Mouse (Mus musculus): ENCODE measurements around the gene Cped1. TPM values are rescaled to one million over a fixed set of nuclear protein-coding genes. Genes with fewer than 3 reads are reported as not detected.

Gene Cped1
- total and polyA plus RNA-seq, 3 experiments = 6.9 to 23.3 (median 23.0) TPM

DNA sequence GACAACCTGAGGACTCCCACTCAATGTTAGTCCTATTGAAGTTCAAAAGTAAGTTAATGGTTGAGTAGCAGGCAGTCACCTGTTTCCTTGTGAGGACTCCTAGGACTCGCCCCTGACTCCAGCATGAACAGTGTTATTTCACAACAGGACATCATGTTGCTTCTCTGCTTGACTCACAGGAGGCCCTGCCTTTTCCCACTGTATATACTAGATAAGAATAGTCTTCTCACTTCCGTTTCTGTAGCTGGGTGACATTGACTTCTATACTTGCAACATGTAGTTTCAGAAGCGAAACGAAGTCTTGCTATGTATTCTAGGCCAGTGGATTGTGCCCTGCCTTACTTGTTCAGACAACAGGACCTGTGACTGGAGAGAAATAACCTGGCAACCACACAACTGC is 236.4 kb downstream of the Cped1 start:
- Histone ChIP-seq H3K4me3 (no peak overlapping the region), H3K27me3 (ENCODE audit: control insufficient read depth, insufficient read depth, low read length) (no peaks in the 10 kb centered on the region), H3K4me1 (ENCODE audit: control insufficient read depth, insufficient read depth, low read length) (no peaks in the 10 kb centered on the region), H3K9ac (ENCODE audit: low read depth, low read length) (no peak overlapping the region), H3K79me2 (replicated peaks; ENCODE audit: control insufficient read depth, insufficient read depth, low read length) (no peaks in the 10 kb centered on the region), H3K27ac (no peak overlapping the region), H3K36me3 (ENCODE audit: control insufficient read depth, insufficient read depth, low read length) (peaks cover 2% of the 10 kb centered on the region)
- DNase-seq = no peak
- no peak for TF ChIP-seq POLR2A (IDR thresholded peaks at IDR 0.05; ENCODE audit: insufficient read depth, low read depth, low read length)
- TF ChIP-seq EP300 (IDR thresholded peaks at IDR 0.05; ENCODE audit: insufficient read depth, low read depth, low read length) = no peak
- TF ChIP-seq CTCF (IDR thresholded peaks at IDR 0.05) = no peak
- intact Hi-C loops (cut with DNase I) = no loop called here
- 60% methylated on average over 4 of the region's 4 CpGs for WGBS

DNA sequence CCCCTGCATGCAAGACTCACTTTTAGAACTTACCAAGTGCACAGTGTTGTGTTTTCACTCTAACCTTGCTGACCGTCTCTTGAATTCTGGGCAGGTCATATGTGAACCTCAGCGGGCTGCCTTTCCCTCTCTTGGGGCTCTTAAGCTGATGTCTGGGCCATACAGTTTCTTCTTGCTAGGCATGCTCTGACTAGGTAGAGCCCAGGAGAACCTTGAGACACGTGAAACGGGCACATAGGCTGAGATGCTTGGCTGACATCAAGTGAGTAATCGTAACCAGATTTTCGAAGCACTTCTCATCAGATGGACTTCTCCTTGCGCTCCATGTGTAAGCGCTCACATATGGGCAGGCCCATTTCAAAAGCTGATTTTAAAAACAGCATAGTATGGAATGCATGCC is 237.2 kb downstream of the Cped1 start:
- 96% methylated on average over 8 of the region's 8 CpGs for WGBS
- no peak for DNase-seq

DNA sequence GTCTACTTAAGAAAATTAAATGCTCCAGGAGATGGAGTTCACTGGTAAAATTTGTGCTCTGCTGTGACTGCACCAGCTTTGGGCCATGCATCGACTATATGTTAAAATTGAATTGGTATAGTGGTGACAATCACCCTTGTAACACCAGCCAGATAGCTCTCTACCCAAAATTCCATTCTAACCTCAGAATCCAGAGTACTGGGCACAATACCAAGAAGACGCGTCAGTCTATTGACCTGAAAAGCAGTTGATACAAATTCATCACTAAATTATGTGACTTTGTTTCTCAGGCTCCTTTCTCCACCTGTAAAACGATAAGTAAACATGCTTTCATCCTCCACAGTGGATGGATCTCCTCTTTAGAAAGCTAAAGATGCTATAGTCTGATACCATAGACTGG is 238.6 kb downstream of the Cped1 start:
- WGBS = 93% methylated on average over 4 of the region's 4 CpGs
- intact Hi-C loops (cut with DNase I) = no loop called here
- no peaks in the 10 kb centered on the region for H3K27me3 ChIP-seq (ENCODE audit: control insufficient read depth, insufficient read depth, low read length)
- DNase-seq = no peak
- TF ChIP-seq POLR2A (IDR thresholded peaks at IDR 0.05; ENCODE audit: insufficient read depth, low read depth, low read length) = no peak
- no peak for TF ChIP-seq EP300 (IDR thresholded peaks at IDR 0.05; ENCODE audit: insufficient read depth, low read depth, low read length)
- no peak for TF ChIP-seq CTCF (IDR thresholded peaks at IDR 0.05)
- H3K9ac ChIP-seq (ENCODE audit: low read depth, low read length) = no peak overlapping the region
- peaks cover 2% of the 10 kb centered on the region for H3K36me3 ChIP-seq (ENCODE audit: control insufficient read depth, insufficient read depth, low read length)
- no peak overlapping the region for H3K4me3 ChIP-seq
- H3K79me2 ChIP-seq (replicated peaks; ENCODE audit: control insufficient read depth, insufficient read depth, low read length) = no peaks in the 10 kb centered on the region
- no peaks in the 10 kb centered on the region for H3K4me1 ChIP-seq (ENCODE audit: control insufficient read depth, insufficient read depth, low read length)
- no peak overlapping the region for H3K27ac ChIP-seq

More for the DNA sequence above, 237.2 kb downstream of the Cped1 start:
- Histone ChIP-seq H3K4me1 (ENCODE audit: control insufficient read depth, insufficient read depth, low read length) (no peaks in the 10 kb centered on the region), H3K27ac (no peak overlapping the region), H3K9ac (ENCODE audit: low read depth, low read length) (no peak overlapping the region), H3K79me2 (replicated peaks; ENCODE audit: control insufficient read depth, insufficient read depth, low read length) (no peaks in the 10 kb centered on the region), H3K27me3 (ENCODE audit: control insufficient read depth, insufficient read depth, low read length) (no peaks in the 10 kb centered on the region), H3K36me3 (ENCODE audit: control insufficient read depth, insufficient read depth, low read length) (peaks cover 2% of the 10 kb centered on the region), H3K4me3 (no peak overlapping the region)
- intact Hi-C loops (cut with DNase I) = no loop called here
- no peak for TF ChIP-seq EP300 (IDR thresholded peaks at IDR 0.05; ENCODE audit: insufficient read depth, low read depth, low read length)
- no peak for TF ChIP-seq POLR2A (IDR thresholded peaks at IDR 0.05; ENCODE audit: insufficient read depth, low read depth, low read length)
- TF ChIP-seq CTCF (IDR thresholded peaks at IDR 0.05) = no peak

DNA sequence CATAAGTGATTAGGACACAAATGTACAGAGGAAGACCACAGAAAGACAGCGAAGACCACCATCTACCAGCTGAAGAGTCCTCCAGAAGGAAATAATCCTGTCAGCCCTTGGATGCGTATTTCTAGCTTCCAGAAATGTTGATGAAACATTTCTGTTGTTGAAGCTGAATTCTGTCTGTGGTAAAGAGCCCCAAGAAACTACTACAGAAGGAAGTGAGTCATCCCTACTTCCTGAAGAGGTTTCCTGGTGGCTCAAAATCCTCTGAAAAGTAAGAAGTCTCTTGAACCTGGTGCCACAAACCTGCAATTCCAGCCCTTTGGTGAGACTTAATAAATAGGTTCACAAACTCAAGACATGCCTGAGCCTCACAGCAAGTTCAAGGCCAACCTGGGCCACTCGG is 245.5 kb downstream of the Cped1 start:
- no peak for TF ChIP-seq CTCF (IDR thresholded peaks at IDR 0.05)
- TF ChIP-seq EP300 (IDR thresholded peaks at IDR 0.05; ENCODE audit: insufficient read depth, low read depth, low read length) = no peak
- TF ChIP-seq POLR2A (IDR thresholded peaks at IDR 0.05; ENCODE audit: insufficient read depth, low read depth, low read length) = no peak
- no peaks in the 10 kb centered on the region for H3K4me1 ChIP-seq (ENCODE audit: control insufficient read depth, insufficient read depth, low read length)
- no peak overlapping the region for H3K27ac ChIP-seq
- peaks cover 3% of the 10 kb centered on the region; the same call in 1 of the 2 replicates for H3K36me3 ChIP-seq (ENCODE audit: control insufficient read depth, insufficient read depth, low read length)
- whole genome bisulfite sequencing = 75% methylated on average over 3 of the region's 3 CpGs
- H3K9ac ChIP-seq (ENCODE audit: low read depth, low read length) = no peak overlapping the region
- no peak for DNase-seq
- intact Hi-C loops (cut with DNase I) = no loop called here
- H3K79me2 ChIP-seq (replicated peaks; ENCODE audit: control insufficient read depth, insufficient read depth, low read length) = no peaks in the 10 kb centered on the region
- H3K27me3 ChIP-seq (ENCODE audit: control insufficient read depth, insufficient read depth, low read length) = no peaks in the 10 kb centered on the region
- no peak overlapping the region for H3K4me3 ChIP-seq

DNA sequence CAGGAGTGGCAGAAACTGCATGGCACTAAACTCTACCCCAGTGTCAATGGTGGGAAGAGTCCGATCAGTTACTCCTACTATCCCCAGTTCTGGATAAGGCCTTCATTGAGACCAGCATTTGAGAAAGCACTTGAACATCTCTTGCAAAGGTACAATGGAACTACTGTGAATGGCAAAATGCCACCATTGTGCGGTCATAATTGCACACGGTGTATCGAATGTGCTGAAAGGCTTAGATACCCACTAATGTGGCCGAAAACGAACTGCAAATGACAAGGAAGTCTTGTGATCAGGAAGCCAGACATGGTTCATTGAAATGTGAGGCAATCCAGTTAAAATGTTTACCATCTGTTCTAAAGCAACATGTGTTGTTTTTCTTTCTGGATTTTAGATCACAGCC is 247.8 kb downstream of the Cped1 start:
- intact Hi-C loops (cut with DNase I) = no loop called here

DNA sequence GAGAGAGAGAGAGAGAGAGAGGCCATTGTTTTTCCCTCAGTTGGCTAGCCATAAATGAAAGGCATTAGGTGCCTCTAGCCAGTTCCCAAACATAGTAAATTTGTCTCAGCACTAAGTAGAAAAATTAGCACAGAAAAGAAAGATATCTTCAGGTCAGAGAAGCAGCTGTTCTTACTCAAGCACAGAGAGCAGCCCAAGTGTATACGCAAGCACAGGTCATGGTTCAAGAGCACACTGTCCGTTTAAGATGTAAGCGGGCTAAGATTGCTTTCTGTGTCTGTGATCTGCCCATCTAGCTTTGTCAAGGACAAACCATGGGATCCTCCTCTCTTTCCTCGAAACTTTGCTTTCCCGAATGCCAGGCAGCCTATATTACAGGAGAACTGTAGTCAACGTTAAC is 249.4 kb downstream of the Cped1 start:
- WGBS = 86% methylated on average over 6 of the region's 6 CpGs

More for the DNA sequence above, 247.8 kb downstream of the Cped1 start:
- DNase-seq = no peak
- TF ChIP-seq EP300 (IDR thresholded peaks at IDR 0.05; ENCODE audit: insufficient read depth, low read depth, low read length) (no peak), POLR2A (IDR thresholded peaks at IDR 0.05; ENCODE audit: insufficient read depth, low read depth, low read length) (no peak), CTCF (IDR thresholded peaks at IDR 0.05) (no peak)
- H3K9ac ChIP-seq (ENCODE audit: low read depth, low read length) = no peak overlapping the region
- no peak overlapping the region for H3K4me3 ChIP-seq
- no peaks in the 10 kb centered on the region for H3K27me3 ChIP-seq (ENCODE audit: control insufficient read depth, insufficient read depth, low read length)
- 45% methylated on average over 6 of the region's 6 CpGs for WGBS
- no peaks in the 10 kb centered on the region for H3K4me1 ChIP-seq (ENCODE audit: control insufficient read depth, insufficient read depth, low read length)
- H3K36me3 ChIP-seq (ENCODE audit: control insufficient read depth, insufficient read depth, low read length) = peaks cover 3% of the 10 kb centered on the region; the same call in 1 of the 2 replicates
- no peaks in the 10 kb centered on the region for H3K79me2 ChIP-seq (replicated peaks; ENCODE audit: control insufficient read depth, insufficient read depth, low read length)
- no peak overlapping the region for H3K27ac ChIP-seq

More for the DNA sequence above, 249.4 kb downstream of the Cped1 start:
- H3K27ac ChIP-seq = no peak overlapping the region
- TF ChIP-seq POLR2A (IDR thresholded peaks at IDR 0.05; ENCODE audit: insufficient read depth, low read depth, low read length) (no peak), CTCF (IDR thresholded peaks at IDR 0.05) (no peak), EP300 (IDR thresholded peaks at IDR 0.05; ENCODE audit: insufficient read depth, low read depth, low read length) (no peak)
- no peaks in the 10 kb centered on the region for H3K79me2 ChIP-seq (replicated peaks; ENCODE audit: control insufficient read depth, insufficient read depth, low read length)
- H3K4me3 ChIP-seq = no peak overlapping the region
- H3K4me1 ChIP-seq (ENCODE audit: control insufficient read depth, insufficient read depth, low read length) = no peaks in the 10 kb centered on the region
- DNase-seq = no peak
- no peaks in the 10 kb centered on the region for H3K27me3 ChIP-seq (ENCODE audit: control insufficient read depth, insufficient read depth, low read length)
- peaks cover 5% of the 10 kb centered on the region; the same call in 1 of the 2 replicates for H3K36me3 ChIP-seq (ENCODE audit: control insufficient read depth, insufficient read depth, low read length)
- H3K9ac ChIP-seq (ENCODE audit: low read depth, low read length) = no peak overlapping the region
- intact Hi-C loops (cut with DNase I) = no loop called here

Measured in heart, adult 2 months (tissue).